Mouse (Mus musculus) layer of hippocampus, adult 8-10 months (tissue): ENCODE results near the gene Iars2. TPM values are rescaled to one million over a fixed set of nuclear protein-coding genes. Genes with fewer than 3 reads are reported as not detected.
A peak's percentile ranks its signal among the peaks of the same experiment; 100 is the strongest.
"Not testable (repeated sequence)": the region's sequence is repeated elsewhere in the genome, so short reads cannot be mapped to it uniquely, and the experiment has no call there.

Experiments used
- DNase-seq, 2 experiments: peaks; one replicate each; pipeline ENCODE4 v3.0.0; 2022; ENCODE audit warnings: low spot score in 2 of 2
- total RNA-seq, 4 experiments: library from RNA; stranded (reverse); gene quantifications; 2 replicates each; pipeline ENCODE4 v1.2.4; 2022

The Iars2 gene
- total RNA-seq, 4 experiments from 2014 or later: 34.1 to 35.7 (median 35.0) TPM

GRCm38 (mm10) chr1:185331983-185332430 is 2.8 kb upstream of the Iars2 start, which contains the start of gene Bpnt1:
Gene Bpnt1, plus strand, starts transcription at chr1:185332149.
- DNase-seq: peak; percentile 82 to 87

DNA sequence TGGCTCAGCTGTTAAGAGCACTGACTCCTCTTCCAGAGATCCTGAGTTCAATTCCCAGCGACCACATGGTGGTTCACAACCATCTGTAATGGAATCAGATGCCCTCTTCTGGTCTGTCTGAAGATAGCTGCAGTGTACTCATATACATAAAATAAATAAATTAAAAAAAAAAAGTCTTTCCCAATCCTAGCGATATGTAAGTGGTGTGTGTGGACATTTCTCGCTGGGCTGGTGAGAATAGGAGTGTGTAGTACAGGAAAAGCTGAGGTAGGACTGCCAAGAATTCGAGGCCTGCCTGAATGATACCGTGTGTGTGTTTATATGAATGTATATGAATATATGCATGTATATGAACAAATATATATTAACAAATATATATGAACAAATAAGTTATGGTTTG is 2.2 kb upstream of the Iars2 start:
- no peak for DNase-seq

- no peak for DNase-seq
Observed at GRCm38 (mm10) chr1:185329851-185330250, 655 bp upstream of the Iars2 start.

DNA sequence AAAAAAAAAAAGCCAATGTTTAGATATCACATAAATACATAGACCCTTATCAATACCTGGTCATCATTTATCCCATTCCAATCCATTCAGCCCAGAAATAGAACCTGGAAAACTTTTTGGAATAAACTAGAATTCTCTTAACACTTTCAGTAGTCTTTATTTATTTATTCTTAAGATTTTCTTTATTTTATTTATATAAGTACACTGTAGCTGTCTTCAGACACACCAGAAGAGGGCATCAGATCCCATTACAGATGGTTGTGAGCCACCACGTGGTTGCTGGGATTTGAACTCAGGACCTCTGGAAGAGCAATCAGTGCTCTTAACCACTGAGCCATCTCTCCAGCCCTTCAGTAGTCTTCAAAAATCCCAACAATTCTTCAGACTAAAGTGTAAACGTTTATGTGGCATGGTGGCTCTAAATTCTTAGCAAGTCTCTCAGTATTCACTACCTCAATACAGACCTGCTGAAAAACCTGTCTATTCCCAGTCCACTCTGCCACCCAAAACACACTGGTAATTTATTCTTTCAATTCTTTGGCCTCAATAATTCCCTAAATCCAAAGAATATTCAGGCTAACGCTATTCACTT is 1.3 kb downstream of the Iars2 start:
- not testable (repeated sequence) for DNase-seq

DNA sequence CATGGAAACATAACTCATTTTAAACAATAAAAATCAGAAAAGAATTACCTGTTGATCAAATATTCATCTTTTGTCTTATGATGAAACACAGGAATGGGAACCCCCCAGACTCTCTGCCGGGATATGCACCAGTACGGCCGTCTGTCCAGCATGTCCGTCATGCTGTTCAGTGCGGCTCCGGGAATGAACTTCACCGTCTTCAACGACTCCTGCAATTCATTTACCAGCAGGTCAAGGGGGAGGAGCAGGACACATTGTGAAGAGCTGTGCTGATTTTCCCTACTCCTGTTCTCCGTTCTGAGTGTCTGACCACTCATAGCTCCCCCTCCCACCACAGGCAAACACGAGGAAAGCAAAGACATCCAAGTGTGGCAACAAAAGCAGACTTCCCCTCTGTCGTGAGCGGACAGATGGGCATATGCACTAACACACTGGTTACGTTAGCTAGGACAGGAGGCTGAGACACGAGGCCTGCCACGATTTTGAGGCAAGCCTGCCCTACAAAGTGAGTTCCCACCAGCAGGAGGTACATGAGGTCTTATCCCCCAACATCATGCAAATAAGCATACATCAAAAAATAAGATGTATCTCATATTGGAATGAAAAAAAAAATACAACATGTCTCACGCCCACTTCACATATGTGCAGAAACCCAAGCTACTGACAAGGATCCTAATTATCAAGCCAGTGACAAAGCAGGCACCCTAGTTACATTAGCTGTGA is 13.2 kb downstream of the Iars2 start:
- peak; percentile 43 to 44 for DNase-seq

DNA sequence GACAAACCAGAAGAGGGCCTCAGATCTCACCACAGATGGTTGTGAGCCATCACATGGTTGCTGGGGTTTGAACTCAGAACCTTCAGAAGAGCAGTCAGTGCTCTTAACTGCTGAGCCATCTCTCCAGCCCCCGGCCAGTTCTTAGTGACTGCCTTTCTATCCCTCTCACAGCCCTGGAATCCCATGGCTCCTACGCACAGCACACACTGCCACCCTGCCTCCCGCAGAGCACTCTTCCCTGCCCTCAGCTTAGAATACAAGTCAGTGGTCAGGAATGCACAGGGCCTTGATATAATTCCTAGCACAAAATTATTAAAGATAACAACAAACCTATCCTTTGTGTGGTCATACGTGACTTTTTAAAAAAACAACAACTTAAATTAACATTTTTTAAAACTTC is 14.7 kb downstream of the Iars2 start:
- no peak for DNase-seq

DNA sequence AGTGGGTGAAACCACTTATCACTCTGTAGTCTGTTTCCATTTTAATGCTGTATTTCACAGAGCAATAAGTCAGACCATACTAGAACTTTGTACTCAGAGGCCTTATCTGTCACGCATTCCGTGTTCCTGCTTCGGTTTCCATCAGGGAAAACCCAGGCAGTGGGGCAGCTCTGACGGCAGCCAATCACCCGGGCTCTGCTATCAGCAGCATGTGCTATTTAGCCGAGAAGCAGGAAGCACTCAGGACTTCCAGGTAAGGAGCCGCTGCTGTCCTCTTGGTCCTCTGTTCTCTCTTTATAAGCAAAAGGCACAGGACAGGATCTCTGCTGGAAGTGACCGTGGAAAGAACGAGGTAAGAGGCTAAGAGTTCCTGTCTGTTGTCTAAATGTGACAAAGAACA is 17.2 kb downstream of the Iars2 start:
- DNase-seq: no peak

- no peak for DNase-seq
Observed at GRCm38 (mm10) chr1:185308908-185309307, 20.3 kb downstream of the Iars2 start.

DNA sequence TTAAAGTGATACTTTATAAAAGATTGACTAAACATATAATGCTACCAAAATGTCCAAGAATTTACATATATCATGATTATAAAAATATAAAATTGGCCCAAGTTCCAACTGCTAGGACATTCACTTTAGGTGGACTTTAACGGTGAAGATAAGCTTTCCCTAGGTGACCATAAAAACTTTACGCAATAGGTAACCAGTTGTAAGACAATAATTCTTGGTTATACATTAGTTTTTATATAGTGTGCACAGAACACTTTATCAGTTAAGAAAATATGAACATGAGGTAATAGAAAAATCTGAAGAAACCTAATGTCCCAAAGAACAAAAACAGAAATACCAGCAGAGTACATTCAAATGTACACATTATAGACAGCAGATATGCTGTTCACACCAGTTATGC is 20.9 kb downstream of the Iars2 start:
- no peak for DNase-seq

DNA sequence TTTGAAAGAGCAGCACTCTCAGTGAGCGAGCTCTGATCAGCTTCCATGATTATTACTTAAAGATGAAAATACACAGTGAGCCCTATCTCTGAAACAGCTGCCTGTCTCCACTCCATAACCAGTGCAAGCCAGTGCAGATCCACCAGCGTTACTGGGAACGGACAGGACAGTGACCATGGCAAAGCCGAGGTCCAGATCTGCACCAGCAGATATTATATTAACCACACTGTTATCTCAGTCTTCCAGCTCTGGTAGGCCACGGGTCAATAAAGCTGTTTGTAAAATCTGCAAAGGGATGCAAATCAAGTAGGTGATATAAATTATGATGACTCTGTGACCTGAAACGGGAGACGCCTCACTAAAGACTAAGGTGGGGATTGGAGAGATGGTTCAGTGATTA is 21.6 kb downstream of the Iars2 start:
- DNase-seq: no peak

- DNase-seq: no peak
Observed at GRCm38 (mm10) chr1:185306836-185307235, 22.4 kb downstream of the Iars2 start.

DNA sequence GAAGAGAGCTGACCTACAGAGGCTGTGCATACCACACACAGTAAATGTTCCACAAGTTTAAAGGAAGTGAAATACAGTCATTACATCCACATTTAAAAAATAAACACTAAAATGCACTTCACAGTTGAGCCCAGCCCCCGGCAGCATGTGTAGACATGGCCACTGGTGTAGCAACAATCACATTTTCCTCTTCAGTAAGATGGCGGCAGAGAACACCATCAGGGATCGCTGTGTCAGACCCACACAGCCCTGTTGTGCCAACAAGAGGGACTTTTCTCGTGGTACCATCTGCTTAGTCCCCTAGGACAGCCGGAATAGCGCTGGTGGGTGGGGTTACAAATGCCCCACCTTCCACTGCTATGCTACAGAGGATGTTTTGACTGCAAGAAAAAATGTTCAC is 26.4 kb downstream of the Iars2 start:
- no peak for DNase-seq

GRCm38 (mm10) chr1:185298496-185298895 is 30.7 kb downstream of the Iars2 start:
- DNase-seq: no peak

GRCm38 (mm10) chr1:185296850-185297249 is 32.3 kb downstream of the Iars2 start:
- DNase-seq: no peak

DNA sequence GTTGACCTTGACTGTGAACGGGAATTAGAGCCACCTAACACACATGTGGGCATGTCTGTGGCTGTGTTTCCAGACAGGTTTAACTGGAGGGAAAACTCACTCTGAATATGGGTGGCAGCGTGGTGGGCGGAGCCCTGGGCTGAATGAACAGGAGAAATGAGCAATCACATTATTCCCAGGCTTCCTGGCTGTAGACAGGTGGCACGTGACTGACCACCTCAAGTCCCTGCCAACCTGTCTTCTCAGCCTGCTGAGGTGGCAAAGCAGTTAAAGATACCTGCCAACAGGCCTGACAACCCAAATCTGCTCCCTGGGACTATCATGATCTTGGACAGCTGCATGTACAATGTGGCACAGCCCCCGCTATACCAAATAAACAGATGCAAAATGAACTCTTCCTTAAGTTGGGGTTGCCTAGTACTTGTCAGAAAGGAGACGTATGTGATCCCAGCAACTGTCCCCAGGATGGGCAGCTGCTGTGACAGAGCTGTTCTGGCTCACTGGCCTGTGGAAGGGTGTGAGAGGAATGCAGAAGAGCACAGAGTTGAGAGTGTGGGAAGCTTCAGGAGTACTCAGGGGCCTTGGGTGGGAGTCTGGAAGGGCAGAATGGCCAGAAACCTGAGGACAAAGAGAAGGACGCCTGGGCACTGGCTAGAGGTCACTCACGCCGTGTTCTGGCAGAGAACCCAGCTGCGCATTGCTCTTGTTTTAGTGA is 36.4 kb downstream of the Iars2 start:
- DNase-seq: no peak

DNA sequence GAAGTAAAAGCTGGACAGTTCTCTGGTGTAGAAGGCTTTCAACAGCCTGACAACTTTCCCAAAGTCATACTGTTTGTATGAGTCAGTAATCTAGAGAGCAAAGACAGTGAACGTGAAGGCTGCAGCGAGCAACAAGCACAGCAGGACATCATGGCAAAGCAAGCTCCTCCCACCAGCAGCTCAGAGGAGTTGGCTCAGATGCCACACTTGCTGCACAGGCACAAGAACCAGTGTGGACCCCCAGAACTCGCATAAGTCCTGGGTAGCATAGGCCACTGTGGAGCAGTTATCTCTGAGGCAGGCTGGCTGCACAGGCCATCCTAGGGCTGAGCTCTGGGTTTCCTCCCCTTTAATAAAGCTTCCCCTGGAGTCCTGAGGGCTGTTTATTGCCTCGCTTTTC is 37.9 kb downstream of the Iars2 start:
- no peak for DNase-seq

DNA sequence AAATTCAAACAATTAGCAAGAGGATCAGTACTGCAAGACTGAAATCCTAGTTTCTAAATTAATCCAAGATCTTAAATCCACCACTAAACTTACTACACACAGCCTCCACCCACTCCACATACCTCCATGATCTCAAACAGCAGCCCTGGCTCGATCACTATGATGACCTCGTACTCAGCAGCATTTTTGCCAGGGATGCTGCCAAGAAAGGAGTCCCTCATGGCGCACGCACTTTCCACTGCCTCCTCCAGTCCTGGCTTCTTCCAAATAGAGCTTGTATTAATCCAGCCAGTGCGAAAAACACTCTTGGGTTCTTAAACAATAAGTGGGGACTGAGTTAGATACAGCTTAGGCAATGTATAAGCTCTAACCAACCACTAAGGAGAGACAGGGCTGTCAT is 40.0 kb downstream of the Iars2 start:
- DNase-seq: no peak

DNA sequence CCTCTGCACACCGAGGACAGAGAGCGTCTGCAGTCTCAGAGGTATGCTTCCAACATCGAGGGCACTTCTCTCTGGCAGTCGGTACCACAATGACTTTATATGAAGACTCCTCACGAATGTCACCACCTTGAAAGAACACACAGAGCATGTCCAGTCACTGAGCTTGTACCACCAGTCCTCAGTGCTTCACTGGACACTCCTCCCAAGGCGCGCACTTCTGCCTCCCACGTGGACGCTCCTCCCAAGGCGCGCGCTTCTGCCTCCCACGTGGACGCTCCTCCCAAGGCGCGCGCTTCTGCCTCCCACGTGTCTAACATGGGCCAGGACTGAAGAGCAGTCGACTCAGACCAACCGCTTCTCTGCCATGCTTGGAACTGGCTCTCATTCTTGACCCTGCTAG is 42.1 kb downstream of the Iars2 start:
- no peak for DNase-seq

GRCm38 (mm10) chr1:185285171-185285570 is 44.0 kb downstream of the Iars2 start:
- DNase-seq: no peak

DNA sequence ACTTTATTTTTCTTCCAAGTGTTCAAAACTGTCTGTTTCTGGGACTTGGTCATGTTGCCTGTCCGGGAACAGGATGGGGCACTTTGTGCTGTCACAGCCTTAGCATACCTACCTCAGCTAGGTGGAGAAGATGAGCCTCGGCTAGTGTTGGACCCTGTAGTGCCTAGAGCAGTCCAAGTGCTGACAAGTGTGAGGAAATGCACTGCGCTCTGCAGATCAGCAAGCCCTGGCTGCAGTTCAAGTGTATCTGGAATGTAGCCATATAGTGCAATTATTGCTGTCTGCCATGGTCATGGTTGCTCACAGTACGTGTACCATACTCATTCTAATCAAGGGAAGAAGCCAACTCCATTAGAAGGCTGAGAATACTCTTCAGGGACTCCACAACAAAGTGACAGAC is 44.5 kb downstream of the Iars2 start:
- peak in 1 of 2 experiments; percentile 42 for DNase-seq

- no peak for DNase-seq
Observed at GRCm38 (mm10) chr1:185283247-185283646, 45.9 kb downstream of the Iars2 start.

- no peak for DNase-seq
Observed at GRCm38 (mm10) chr1:185282846-185283245, 46.4 kb downstream of the Iars2 start.

DNA sequence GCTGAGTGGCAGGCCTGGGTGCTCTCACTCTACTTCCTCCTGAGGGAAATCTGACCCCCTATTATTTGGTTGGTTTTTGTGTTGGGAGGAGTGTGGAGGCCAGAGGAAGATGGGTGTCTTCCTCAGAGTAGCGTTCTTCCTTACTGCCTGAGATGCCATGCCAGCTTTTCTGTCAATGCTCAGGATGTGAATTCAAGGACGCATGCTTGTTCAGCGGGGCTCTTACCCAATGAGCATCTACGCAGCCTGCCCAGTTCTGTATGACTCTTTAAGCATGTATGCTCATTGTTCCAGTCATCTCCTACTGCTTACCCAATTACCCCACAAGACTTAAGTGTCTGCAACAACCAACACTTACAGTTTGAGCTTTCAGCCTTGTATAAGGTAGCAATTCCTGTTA is 48.6 kb downstream of the Iars2 start:
- DNase-seq: no peak
